Mouse (Mus musculus) heart, adult 2 months (tissue): ENCODE data around the gene Dynlt1f.
"Not testable (repeated sequence)": the region's sequence is repeated elsewhere in the genome, so short reads cannot be mapped to it uniquely, and the experiment has no call there.

ENCODE experiments used
- CTCF ChIP-seq: fragments of 200-600 bp; IDR thresholded peaks from 2 replicates; pipeline ENCODE4 v1.8.1; 2022; ENCODE audit warnings: antibody characterized with exemption, mild to moderate bottlenecking, moderate library complexity
- POLR2A ChIP-seq: fragments of 200-500 bp; IDR thresholded peaks from 2 replicates; pipeline ENCODE4 v1.6.1; 2011; ENCODE audit warnings: mild to moderate bottlenecking, low read depth, low read length, control low read depth; ENCODE audit not compliant: insufficient read depth

DNA sequence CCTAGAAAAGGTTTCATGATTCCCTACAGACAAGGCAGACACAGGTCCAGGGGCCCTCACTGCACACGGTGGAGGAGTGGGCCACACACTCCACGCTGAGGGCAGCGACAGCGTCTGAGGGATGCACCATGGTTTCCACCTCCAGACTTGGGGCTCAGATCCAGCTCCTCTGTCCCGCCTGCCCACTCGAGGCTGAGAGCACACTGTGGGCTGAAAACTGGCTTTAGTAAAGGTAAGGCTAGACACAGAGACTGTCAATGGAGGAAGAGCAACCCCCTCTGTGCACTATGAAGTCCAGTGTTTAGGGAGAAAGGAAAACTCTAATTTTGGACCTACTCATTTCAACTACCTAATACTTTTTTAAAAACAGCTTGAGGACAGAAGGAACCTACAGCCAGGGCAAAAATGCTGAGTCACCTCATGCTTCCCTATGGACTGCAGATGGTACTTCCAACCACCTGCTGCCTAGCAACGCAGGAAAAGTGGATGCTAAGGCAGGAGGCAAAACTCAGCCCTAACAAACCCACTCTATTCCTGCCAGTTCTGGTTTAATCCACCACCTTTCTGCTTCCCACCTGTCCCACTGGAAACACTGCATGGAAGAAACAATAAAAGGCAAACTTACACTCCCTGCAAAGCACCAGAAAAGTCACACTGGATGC lies 4.7 kb downstream of the Dynlt1f start:
- TF ChIP-seq CTCF, POLR2A: not testable (repeated sequence)
